Mouse (Mus musculus) ES-Bruce4 (cell line): Measurements from ENCODE around the gene 2010003K11Rik.

ENCODE experiments used
- CTCF ChIP-seq: IDR thresholded peaks from one replicate; pipeline ENCODE4 v1.8.1; 2011; ENCODE audit warnings: low read depth, low read length
- EP300 ChIP-seq: IDR thresholded peaks from 2 replicates; pipeline ENCODE4 v1.6.1; 2011; ENCODE audit warnings: low read depth, low read length; ENCODE audit not compliant: insufficient read depth
- POLR2A ChIP-seq: IDR thresholded peaks from one replicate; pipeline ENCODE4 v1.8.1; 2011; ENCODE audit warnings: low read length; ENCODE audit not compliant: insufficient read depth

DNA sequence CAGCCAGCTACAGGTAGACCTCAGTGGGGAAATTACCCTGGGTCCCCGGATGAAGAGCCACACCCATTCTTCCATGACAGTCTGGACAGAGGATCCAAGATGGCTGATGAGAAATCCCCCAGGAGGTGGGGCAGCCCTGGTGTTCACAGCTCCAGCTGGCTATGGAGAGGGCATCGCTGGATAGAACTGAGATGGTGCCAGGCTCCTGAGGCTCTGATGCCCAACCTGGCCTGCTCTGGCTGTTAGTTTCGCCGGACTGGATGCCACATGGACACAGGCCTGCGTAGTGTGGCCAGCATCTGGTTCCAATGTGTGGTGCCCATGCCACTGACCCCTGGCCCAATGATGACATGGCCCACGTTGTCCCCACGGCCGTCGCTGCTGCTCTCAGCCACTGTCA lies 50.9 kb downstream of the 2010003K11Rik start:
- TF ChIP-seq EP300 (no peak), POLR2A (no peak), CTCF (no peak)
